Mouse (Mus musculus) megakaryocyte, embryonic 14.5 days (primary cell): Measurements from ENCODE around the gene Mapkap1. TPM values are rescaled to one million over a fixed set of nuclear protein-coding genes. Genes with fewer than 3 reads are reported as not detected.

Experiments
- H3K27me3 ChIP-seq: replicated peaks from 2 replicates; pipeline ENCODE3; 2012; ENCODE audit warnings: inconsistent platforms
- H3K36me3 ChIP-seq: replicated peaks from 2 replicates; pipeline ENCODE3; 2012; ENCODE audit warnings: low read length, inconsistent platforms, mixed read lengths
- H3K4me1 ChIP-seq: 2 replicates; pipeline ENCODE4 v1.6.1; 2012; ENCODE audit warnings: inconsistent platforms
- H3K4me3 ChIP-seq: replicated peaks from 2 replicates; pipeline ENCODE3; 2012; ENCODE audit warnings: moderate library complexity, mild to moderate bottlenecking, inconsistent platforms
- H3K9me3 ChIP-seq: 2 replicates; pipeline ENCODE4 v1.6.1; 2012; ENCODE audit warnings: inconsistent platforms
- FLI1 ChIP-seq: IDR thresholded peaks from 2 replicates; pipeline ENCODE4 v1.6.1; 2012; ENCODE audit warnings: low read length, inconsistent platforms, mixed read lengths
- GATA1 ChIP-seq: IDR thresholded peaks from 3 replicates; pipeline ENCODE4 v1.6.1; 2012; ENCODE audit warnings: mixed read lengths, low read length, inconsistent platforms, borderline replicate concordance
- polyA plus RNA-seq: library from polyadenylated mRNA; stranded (reverse); fragments of >175 nt; gene quantifications from 2 replicates; pipeline ENCODE4 v1.2.3, GENCODE M21; 2012; ENCODE audit warnings: low replicate concordance; ENCODE audit not compliant: insufficient read depth

Mapkap1 gene
- polyA plus RNA-seq, 1 experiment, result 72.5 TPM

- Histone ChIP-seq H3K4me1 (peaks cover 7% of the 10 kb centered on the region), H3K9me3 (0 out of 2 replicates have a peak, but pooled peaks cover under 1% of the 10 kb centered on the region), H3K27me3 (no peaks in the 10 kb centered on the region), H3K36me3 (peaks cover 50% of the 10 kb centered on the region), H3K4me3 (no peak overlapping the region)
- TF ChIP-seq FLI1 (no peak), GATA1 (no peak)
Measured at GRCm38 (mm10) chr2:34600734-34601133, 194.2 kb downstream of the Mapkap1 start.

- no peak for TF ChIP-seq FLI1
- TF ChIP-seq GATA1, result no peak
- Histone ChIP-seq H3K4me1 (peaks cover 12% of the 10 kb centered on the region), H3K4me3 (no peak overlapping the region), H3K27me3 (no peaks in the 10 kb centered on the region), H3K9me3 (peaks cover 11% of the 10 kb centered on the region), H3K36me3 (peaks cover 57% of the 10 kb centered on the region)
Measured at GRCm38 (mm10) chr2:34602111-34602541, 195.6 kb downstream of the Mapkap1 start.

- Histone ChIP-seq H3K4me1 (peaks cover 12% of the 10 kb centered on the region), H3K36me3 (peaks cover 49% of the 10 kb centered on the region)
Measured at GRCm38 (mm10) chr2:34602896-34603295, 196.3 kb downstream of the Mapkap1 start.

GRCm38 (mm10) chr2:34603653-34604214 is 197.2 kb downstream of the Mapkap1 start:
- H3K9me3 ChIP-seq, result peaks cover 11% of the 10 kb centered on the region
- H3K4me3 ChIP-seq, result no peak overlapping the region
- peaks cover 44% of the 10 kb centered on the region for H3K36me3 ChIP-seq
- TF ChIP-seq GATA1, result no peak
- no peak for TF ChIP-seq FLI1
- no peaks in the 10 kb centered on the region for H3K27me3 ChIP-seq
- peaks cover 12% of the 10 kb centered on the region for H3K4me1 ChIP-seq

More at GRCm38 (mm10) chr2:34602896-34603295, 196.3 kb downstream of the Mapkap1 start:
- Histone ChIP-seq H3K27me3 (no peaks in the 10 kb centered on the region), H3K9me3 (peaks cover 11% of the 10 kb centered on the region), H3K4me3 (no peak overlapping the region)
- TF ChIP-seq FLI1 (no peak), GATA1 (no peak)

- Histone ChIP-seq H3K4me3 (no peak overlapping the region), H3K27me3 (no peaks in the 10 kb centered on the region), H3K9me3 (peaks cover 11% of the 10 kb centered on the region), H3K36me3 (peaks cover 32% of the 10 kb centered on the region), H3K4me1 (peaks cover 9% of the 10 kb centered on the region)
- TF ChIP-seq GATA1 (no peak), FLI1 (no peak)
Measured at GRCm38 (mm10) chr2:34605040-34605439, 198.5 kb downstream of the Mapkap1 start.

GRCm38 (mm10) chr2:34608917-34609316 is 202.3 kb downstream of the Mapkap1 start:
- H3K4me3 ChIP-seq, result no peak overlapping the region
- H3K9me3 ChIP-seq, result peaks cover 11% of the 10 kb centered on the region
- peaks cover 26% of the 10 kb centered on the region for H3K36me3 ChIP-seq
- H3K4me1 ChIP-seq, result peaks cover 13% of the 10 kb centered on the region
- H3K27me3 ChIP-seq, result no peaks in the 10 kb centered on the region
- TF ChIP-seq GATA1 (no peak), FLI1 (no peak)

- H3K27me3 ChIP-seq, result no peaks in the 10 kb centered on the region
- peaks cover 11% of the 10 kb centered on the region for H3K9me3 ChIP-seq
- peaks cover 27% of the 10 kb centered on the region for H3K36me3 ChIP-seq
- TF ChIP-seq FLI1, result no peak
- TF ChIP-seq GATA1, result no peak
- no peak overlapping the region for H3K4me3 ChIP-seq
- peaks cover 16% of the 10 kb centered on the region for H3K4me1 ChIP-seq
Measured at GRCm38 (mm10) chr2:34609516-34609915, 202.9 kb downstream of the Mapkap1 start.

- Histone ChIP-seq H3K9me3 (no peaks in the 10 kb centered on the region), H3K27me3 (no peaks in the 10 kb centered on the region), H3K36me3 (peaks cover 78% of the 10 kb centered on the region), H3K4me3 (no peak overlapping the region), H3K4me1 (peaks cover 12% of the 10 kb centered on the region)
- TF ChIP-seq FLI1, result no peak
- TF ChIP-seq GATA1, result no peak
Measured at GRCm38 (mm10) chr2:34620778-34621415, 214.3 kb downstream of the Mapkap1 start.

- Histone ChIP-seq H3K9me3 (no peaks in the 10 kb centered on the region), H3K4me1 (peaks cover 16% of the 10 kb centered on the region), H3K36me3 (peaks cover 82% of the 10 kb centered on the region), H3K27me3 (no peaks in the 10 kb centered on the region), H3K4me3 (no peak overlapping the region)
- no peak for TF ChIP-seq FLI1
- TF ChIP-seq GATA1, result no peak
Measured at GRCm38 (mm10) chr2:34621485-34621884, 214.9 kb downstream of the Mapkap1 start.

GRCm38 (mm10) chr2:34622518-34622917 is 215.9 kb downstream of the Mapkap1 start:
- H3K36me3 ChIP-seq, result peaks cover 79% of the 10 kb centered on the region
- H3K9me3 ChIP-seq, result no peaks in the 10 kb centered on the region
- TF ChIP-seq GATA1, result no peak
- no peak for TF ChIP-seq FLI1
- H3K4me1 ChIP-seq, result peaks cover 26% of the 10 kb centered on the region
- H3K27me3 ChIP-seq, result no peaks in the 10 kb centered on the region
- H3K4me3 ChIP-seq, result no peak overlapping the region
